Mouse (Mus musculus) heart, postnatal 0 days (tissue): ENCODE measurements around the gene Ttc4. TPM values are rescaled to one million over a fixed set of nuclear protein-coding genes. Genes with fewer than 3 reads are reported as not detected.

ENCODE experiments used
- ATAC-seq: fragments of 200-750 bp; cut with Nextera tagmentation; 2 replicates; pipeline ENCODE4 v1.8.0; 2017; ENCODE audit warnings: low read depth, moderate number of reproducible peaks, moderate library complexity; ENCODE audit not compliant: insufficient read depth
- DNase-seq: peaks from one replicate; pipeline ENCODE4 v3.0.0-alpha.2; 2016; ENCODE audit warnings: low spot score
- H3K27ac ChIP-seq: fragments of 300-500 bp; sonication (generic); 2 replicates; pipeline ENCODE4 v1.5.1; 2014; ENCODE audit warnings: low read depth, mild to moderate bottlenecking
- H3K27me3 ChIP-seq: fragments of 300-500 bp; sonication (generic); 2 replicates; pipeline ENCODE4 v1.6.1; 2014; ENCODE audit warnings: low read length, mixed read lengths; ENCODE audit not compliant: control insufficient read depth, insufficient read depth
- H3K36me3 ChIP-seq: fragments of 300-500 bp; sonication (generic); replicated peaks from 2 replicates; pipeline ENCODE4 v1.6.1; 2014; ENCODE audit warnings: low read length, mixed read lengths; ENCODE audit not compliant: control insufficient read depth, insufficient read depth
- H3K4me1 ChIP-seq: fragments of 300-500 bp; sonication (generic); 2 replicates; pipeline ENCODE4 v1.6.1; 2014; ENCODE audit warnings: antibody characterized with exemption; ENCODE audit not compliant: control insufficient read depth, insufficient read depth
- H3K4me2 ChIP-seq: fragments of 300-500 bp; sonication (generic); 2 replicates; pipeline ENCODE4 v1.6.1; 2014; ENCODE audit warnings: low read depth, mild to moderate bottlenecking, low read length, moderate library complexity
- H3K4me3 ChIP-seq: fragments of 300-500 bp; sonication (generic); 2 replicates; pipeline ENCODE4 v1.5.1; 2014; ENCODE audit warnings: low read depth, low read length
- H3K9ac ChIP-seq: fragments of 300-500 bp; sonication (generic); replicated peaks from 2 replicates; pipeline ENCODE4 v1.6.1; 2014; ENCODE audit warnings: low read depth, low read length, mixed read lengths
- H3K9me3 ChIP-seq: fragments of 300-500 bp; sonication (generic); replicated peaks from 2 replicates; pipeline ENCODE4 v1.6.1; 2016; ENCODE audit warnings: low read length; ENCODE audit not compliant: control insufficient read depth
- CTCF ChIP-seq: IDR thresholded peaks from 2 replicates; pipeline ENCODE4 v1.5.1; 2016; ENCODE audit warnings: antibody characterized with exemption, control low read depth, low read depth
- EP300 ChIP-seq: IDR thresholded peaks from 2 replicates; pipeline ENCODE4 v1.6.1; 2016; ENCODE audit warnings: antibody characterized with exemption, low read depth
- WGBS: fragments of 180-500 bp; shearing (Covaris S2); extraction: QIAGEN DNeasy Blood & Tissue Kit; methylation state at CpG from one replicate; pipeline ENCODE4 v1.1.7; 2014; 5-methylcytosine and 5-hydroxymethylcytosine counted together
- polyA plus RNA-seq: library from polyadenylated mRNA; unstranded; fragments of >200 nt; fragmentation: Nextera tagmentation; extraction: Ambion mirVana; gene quantifications from 2 replicates; pipeline ENCODE4 v1.2.1, GENCODE M21; 2015
- total RNA-seq: library from RNA; depleted of rRNA; stranded (reverse); fragments of >200 nt; gene quantifications from 2 replicates; pipeline ENCODE4 v1.2.3, GENCODE M21; 2014; ENCODE audit warnings: low replicate concordance

The Ttc4 gene
- total and polyA plus RNA-seq, 2 experiments from 2014 or later: 30.5 to 60.1 TPM

DNA sequence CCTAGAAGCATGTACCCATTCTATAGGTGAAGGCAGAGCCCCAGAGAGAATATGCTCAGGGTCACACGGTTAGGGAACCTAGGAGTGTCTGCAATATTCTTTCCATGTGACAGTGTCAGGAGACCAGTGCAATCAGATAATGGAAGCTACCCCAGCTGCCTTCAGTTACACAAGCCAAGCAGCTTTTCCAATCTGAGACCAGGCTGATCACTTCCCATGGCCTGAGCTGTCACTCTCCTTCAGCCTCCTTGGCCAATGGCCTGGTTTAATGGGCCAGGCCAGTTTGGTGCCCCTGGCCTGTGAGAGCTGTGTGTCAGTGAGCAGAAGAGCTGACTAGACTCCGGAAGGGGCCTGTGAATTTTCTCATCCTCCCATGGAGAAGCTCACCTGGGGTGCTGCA lies 13.5 kb downstream of the Ttc4 start:
- ATAC-seq (no peak), DNase-seq (no peak)
- no peak overlapping the region for H3K4me2 ChIP-seq
- H3K9me3 ChIP-seq: no peaks in the 10 kb centered on the region
- H3K9ac ChIP-seq: no peak overlapping the region
- H3K4me3 ChIP-seq: no peak overlapping the region
- no peak for TF ChIP-seq EP300
- no peak overlapping the region for H3K27ac ChIP-seq
- WGBS: 78% methylated on average over 2 of the region's 2 CpGs
- peaks cover 92% of the 10 kb centered on the region for H3K36me3 ChIP-seq
- H3K27me3 ChIP-seq: no peaks in the 10 kb centered on the region
- H3K4me1 ChIP-seq: no peaks in the 10 kb centered on the region

DNA sequence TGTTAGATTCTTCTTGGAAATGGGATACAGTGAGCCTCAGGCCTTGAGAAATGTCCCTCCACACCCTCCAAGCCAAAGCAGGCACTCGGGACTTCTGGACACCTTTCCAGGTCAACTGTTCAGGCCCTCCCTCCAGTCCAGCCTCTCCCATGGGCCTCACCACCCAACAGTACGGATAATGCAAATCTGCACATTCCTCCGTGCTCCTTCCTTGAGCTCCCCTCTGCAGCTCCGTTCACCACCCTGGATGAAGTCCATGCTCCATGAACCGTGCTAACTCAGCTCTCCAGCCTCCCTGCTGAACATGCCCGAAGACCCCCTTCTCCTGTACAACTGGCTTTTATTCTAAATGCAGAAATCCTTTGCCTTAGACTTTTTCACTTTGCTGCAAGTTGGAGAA lies 14.0 kb downstream of the Ttc4 start:
- Histone ChIP-seq H3K4me2 (no peak overlapping the region), H3K27ac (no peak overlapping the region), H3K4me1 (no peaks in the 10 kb centered on the region), H3K9ac (no peak overlapping the region), H3K9me3 (no peaks in the 10 kb centered on the region), H3K27me3 (no peaks in the 10 kb centered on the region), H3K4me3 (no peak overlapping the region), H3K36me3 (peaks cover 92% of the 10 kb centered on the region)
- DNase-seq (no peak), ATAC-seq (no peak)
- 79% methylated on average over 6 of the region's 6 CpGs for WGBS
- no peak for TF ChIP-seq CTCF
- TF ChIP-seq EP300: no peak

DNA sequence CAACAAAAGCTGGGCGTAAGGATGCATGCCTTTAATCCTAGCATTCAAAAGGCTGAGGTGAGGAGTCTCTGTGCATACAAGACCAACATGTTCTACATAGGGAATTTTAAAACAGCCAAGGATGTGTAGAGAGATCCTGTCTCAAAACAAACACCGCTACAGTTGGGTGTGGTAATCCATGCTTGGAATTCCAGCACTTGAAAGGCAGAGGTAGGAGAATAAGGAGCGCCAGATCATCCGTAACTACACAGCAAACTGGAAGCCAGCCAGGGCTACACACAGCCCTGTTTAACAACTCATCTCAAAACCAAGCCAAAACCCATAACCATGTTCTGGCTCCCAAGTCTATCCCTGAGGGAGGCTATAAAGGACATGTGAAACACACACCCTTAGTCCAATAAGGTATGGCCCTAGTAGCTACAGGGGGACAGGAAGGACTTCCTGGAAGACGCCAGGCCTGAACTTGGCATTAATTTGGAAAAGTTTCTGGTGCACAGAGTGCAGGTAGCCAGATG lies 14.7 kb downstream of the Ttc4 start:
- H3K27ac ChIP-seq: no peak overlapping the region
- no peaks in the 10 kb centered on the region for H3K27me3 ChIP-seq
- no peak overlapping the region for H3K4me3 ChIP-seq
- 69% methylated on average over 5 of the region's 5 CpGs for WGBS
- no peak overlapping the region for H3K4me2 ChIP-seq
- H3K9ac ChIP-seq: no peak overlapping the region
- peaks cover 91% of the 10 kb centered on the region for H3K36me3 ChIP-seq
- no peak for TF ChIP-seq CTCF
- no peak for TF ChIP-seq EP300
- no peak for DNase-seq
- H3K4me1 ChIP-seq: no peaks in the 10 kb centered on the region
- no peak for ATAC-seq
- H3K9me3 ChIP-seq: no peaks in the 10 kb centered on the region

DNA sequence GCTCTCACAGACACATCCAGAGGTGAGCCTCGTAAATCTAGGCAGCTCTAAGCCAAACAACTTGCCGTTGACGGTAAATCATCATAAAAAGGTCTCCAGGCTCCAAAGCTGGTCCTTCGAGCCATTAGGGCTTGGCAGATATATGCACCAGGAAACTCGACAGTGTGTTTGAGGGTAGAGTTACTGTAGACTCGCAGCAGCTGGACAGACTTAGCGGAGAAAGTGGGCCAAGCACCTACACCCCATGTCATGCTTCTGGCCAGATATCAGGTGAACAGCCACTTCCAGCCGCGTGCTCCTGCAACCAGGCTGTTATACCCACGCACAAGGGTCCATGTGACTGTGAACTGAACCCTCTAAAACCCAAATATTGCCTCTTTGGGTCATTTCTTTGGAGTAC lies 23.1 kb downstream of the Ttc4 start:
- Histone ChIP-seq H3K4me1 (peaks cover 8% of the 10 kb centered on the region), H3K27me3 (no peaks in the 10 kb centered on the region), H3K9me3 (no peaks in the 10 kb centered on the region), H3K4me3 (no peak overlapping the region), H3K9ac (no peak overlapping the region), H3K36me3 (peaks cover 24% of the 10 kb centered on the region), H3K4me2 (no peak overlapping the region), H3K27ac (no peak overlapping the region)
- TF ChIP-seq EP300 (no peak), CTCF (no peak)
- DNase-seq (no peak), ATAC-seq (no peak)
- 86% methylated on average over 10 of the region's 10 CpGs for WGBS

DNA sequence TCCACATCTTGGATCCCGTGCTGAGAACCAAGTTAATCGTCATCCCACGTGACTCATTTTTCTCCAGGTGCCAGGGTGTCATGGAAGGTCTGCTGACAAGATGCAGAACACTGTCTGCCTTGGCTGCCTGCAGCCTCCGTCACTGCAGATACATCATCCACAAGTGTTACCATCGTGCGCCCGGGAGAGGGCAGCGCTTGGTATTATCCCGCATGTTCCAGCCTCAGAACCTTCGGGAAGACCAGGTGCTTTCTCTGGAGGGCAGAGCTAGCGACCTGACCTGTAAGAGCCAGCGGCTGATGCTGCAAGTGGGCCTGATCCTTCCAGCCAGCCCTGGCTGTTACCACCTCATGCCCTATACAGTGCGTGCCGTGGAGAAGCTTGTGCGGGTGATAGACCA lies 25.7 kb downstream of the Ttc4 start:
- no peaks in the 10 kb centered on the region for H3K9me3 ChIP-seq
- 82% methylated on average over 15 of the region's 15 CpGs for WGBS
- DNase-seq (no peak), ATAC-seq (no peak)
- no peak overlapping the region for H3K27ac ChIP-seq
- peaks cover 8% of the 10 kb centered on the region for H3K4me1 ChIP-seq
- peaks cover 10% of the 10 kb centered on the region; the same call in 1 of the 2 replicates for H3K27me3 ChIP-seq
- TF ChIP-seq CTCF: no peak
- no peak for TF ChIP-seq EP300
- H3K36me3 ChIP-seq: peaks cover 8% of the 10 kb centered on the region; the same call in 1 of the 2 replicates
- no peak overlapping the region for H3K4me2 ChIP-seq
- no peak overlapping the region for H3K9ac ChIP-seq
- no peak overlapping the region for H3K4me3 ChIP-seq

DNA sequence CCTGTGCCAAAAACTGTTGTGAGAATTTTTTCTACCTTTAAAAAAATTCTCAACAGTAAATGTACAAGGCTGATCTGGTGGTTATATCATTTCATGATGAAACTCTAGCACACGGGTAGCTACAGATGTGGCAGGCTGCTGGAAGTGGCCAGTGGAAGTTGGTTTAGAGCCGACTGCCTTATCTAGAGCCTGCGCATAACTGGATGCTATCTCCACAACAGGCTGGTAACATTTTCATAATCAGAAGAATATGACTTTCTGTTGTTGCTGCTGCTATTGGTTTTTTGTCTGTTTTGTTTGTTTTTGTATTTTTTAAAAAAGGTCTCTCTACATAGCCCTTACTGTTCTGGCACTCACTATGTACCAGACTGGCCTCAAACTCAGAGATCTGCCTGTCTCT lies 26.2 kb downstream of the Ttc4 start:
- Histone ChIP-seq H3K27ac (no peak overlapping the region), H3K4me1 (peaks cover 8% of the 10 kb centered on the region), H3K9ac (no peak overlapping the region), H3K9me3 (no peaks in the 10 kb centered on the region), H3K27me3 (peaks cover 14% of the 10 kb centered on the region; the same call in 1 of the 2 replicates), H3K36me3 (peaks cover 5% of the 10 kb centered on the region; the same call in 1 of the 2 replicates), H3K4me2 (no peak overlapping the region), H3K4me3 (no peak overlapping the region)
- DNase-seq (no peak), ATAC-seq (no peak)
- 86% methylated on average over 3 of the region's 3 CpGs for WGBS
- TF ChIP-seq CTCF (no peak), EP300 (no peak)
